Comparison of ENCODE assay signal across 1 mouse cellular context in genomic region chr3:51375307-51376265, GRCm38 (mm10).
TF ChIP-seq lines count a peak whose summit lies in the region.

No protein-coding gene starts in this region.

TF ChIP-seq in MEL, 35 proteins besides CTCF, POLR2A, EP300 and RAD21 (continued from another document):
- TF ChIP-seq MXI1 (IDR thresholded peaks at IDR 0.05; ENCODE audit: low read depth, low read length) (peak; percentile 74; the same call in 1 of the 2 replicates), HCFC1 (IDR thresholded peaks at IDR 0.05; ENCODE audit: low read depth, low read length) (peak; percentile 13; the same call in 1 of the 2 replicates), E2F4 (IDR thresholded peaks at IDR 0.05; ENCODE audit: borderline replicate concordance, low read depth, low read length) (no peak)
TF ChIP-seq in MEL: peak in this region for 14.
